Mouse (Mus musculus): ENCODE results near the gene Trpv5. TPM values are rescaled to one million over a fixed set of nuclear protein-coding genes. Genes with fewer than 3 reads are reported as not detected.
A peak's percentile ranks its signal among the peaks of the same experiment; 100 is the strongest.

The Trpv5 gene
- polyA plus RNA-seq, 1 experiment from 2014 or later = 0.11 TPM

- 74% methylated on average over 12 of the region's 12 CpGs for WGBS (ENCODE audit: insufficient replicate concordance)
- Histone ChIP-seq H3K36me3 (replicated peaks; ENCODE audit: insufficient read depth, low read length) (no peaks in the 10 kb centered on the region), H3K27me3 (ENCODE audit: insufficient read depth, low read length) (no peaks in the 10 kb centered on the region), H3K4me1 (ENCODE audit: insufficient read depth) (no peaks in the 10 kb centered on the region), H3K4me2 (ENCODE audit: low read depth, low read length) (no peak overlapping the region), H3K27ac (ENCODE audit: low read depth) (no peak overlapping the region), H3K4me3 (ENCODE audit: low read depth, low read length) (no peak overlapping the region), H3K9me3 (ENCODE audit: low read length) (no peaks in the 10 kb centered on the region), H3K9ac (replicated peaks) (no peak overlapping the region)
- DNase-seq (no peak), ATAC-seq (no peak)
- TF ChIP-seq CTCF (IDR thresholded peaks at IDR 0.05; ENCODE audit: low read depth) = no peak
- no peak for TF ChIP-seq EP300 (IDR thresholded peaks at IDR 0.05; ENCODE audit: low read depth)
Measured at GRCm38 (mm10) chr6:41621241-41621990, 59.2 kb downstream of the Trpv5 start.

- no peaks in the 10 kb centered on the region for H3K27me3 ChIP-seq (ENCODE audit: insufficient read depth, low read length)
- H3K4me2 ChIP-seq (ENCODE audit: low read depth, low read length) = no peak overlapping the region
- H3K36me3 ChIP-seq (replicated peaks; ENCODE audit: insufficient read depth, low read length) = no peaks in the 10 kb centered on the region
- H3K27ac ChIP-seq (ENCODE audit: low read depth) = no peak overlapping the region
- 85% methylated on average over 9 of the region's 9 CpGs for WGBS (ENCODE audit: insufficient replicate concordance)
- H3K4me3 ChIP-seq (ENCODE audit: low read depth, low read length) = no peak overlapping the region
- ATAC-seq (no peak), DNase-seq (no peak)
- no peaks in the 10 kb centered on the region for H3K4me1 ChIP-seq (ENCODE audit: insufficient read depth)
- no peak overlapping the region for H3K9ac ChIP-seq (replicated peaks)
- no peaks in the 10 kb centered on the region for H3K9me3 ChIP-seq (ENCODE audit: low read length)
- no peak for TF ChIP-seq EP300 (IDR thresholded peaks at IDR 0.05; ENCODE audit: low read depth)
- TF ChIP-seq CTCF (IDR thresholded peaks at IDR 0.05; ENCODE audit: low read depth) = no peak
Measured at GRCm38 (mm10) chr6:41620173-41620798, 60.3 kb downstream of the Trpv5 start.

DNA sequence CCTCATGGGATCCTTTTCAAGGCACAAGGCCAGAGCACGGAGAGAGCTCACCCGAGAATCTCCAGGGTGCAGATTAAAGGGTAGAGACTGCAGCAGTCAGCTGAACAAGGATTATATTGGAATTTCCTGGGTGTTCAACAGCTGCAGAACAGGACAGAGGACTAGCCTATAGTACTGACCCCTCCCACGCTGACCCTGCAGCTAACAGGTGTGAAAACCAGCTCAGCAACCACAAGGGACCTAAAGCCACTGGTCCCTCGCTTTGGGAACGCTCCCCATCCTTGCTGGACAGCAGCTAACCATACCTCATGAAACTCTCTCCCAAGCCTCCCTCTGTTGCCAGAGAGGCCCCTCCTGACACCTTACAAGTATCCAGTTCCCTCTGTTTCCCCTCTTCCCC lies 72.9 kb downstream of the Trpv5 start:
- ATAC-seq (no peak), DNase-seq (no peak)
- H3K9ac ChIP-seq (replicated peaks) = no peak overlapping the region
- TF ChIP-seq CTCF (IDR thresholded peaks at IDR 0.05; ENCODE audit: low read depth) = no peak
- no peak for TF ChIP-seq EP300 (IDR thresholded peaks at IDR 0.05; ENCODE audit: low read depth)
- H3K4me1 ChIP-seq (ENCODE audit: insufficient read depth) = 0 out of 2 replicates have a peak, but pooled peaks cover 6% of the 10 kb centered on the region
- no peak overlapping the region for H3K4me3 ChIP-seq (ENCODE audit: low read depth, low read length)
- no peak overlapping the region for H3K27ac ChIP-seq (ENCODE audit: low read depth)
- H3K27me3 ChIP-seq (ENCODE audit: insufficient read depth, low read length) = peaks cover 18% of the 10 kb centered on the region; the same call in 1 of the 2 replicates
- no peak overlapping the region for H3K4me2 ChIP-seq (ENCODE audit: low read depth, low read length)
- WGBS (ENCODE audit: insufficient replicate concordance) = 59% methylated on average over 5 of the region's 5 CpGs
- no peaks in the 10 kb centered on the region for H3K9me3 ChIP-seq (ENCODE audit: low read length)
- no peaks in the 10 kb centered on the region for H3K36me3 ChIP-seq (replicated peaks; ENCODE audit: insufficient read depth, low read length)

DNA sequence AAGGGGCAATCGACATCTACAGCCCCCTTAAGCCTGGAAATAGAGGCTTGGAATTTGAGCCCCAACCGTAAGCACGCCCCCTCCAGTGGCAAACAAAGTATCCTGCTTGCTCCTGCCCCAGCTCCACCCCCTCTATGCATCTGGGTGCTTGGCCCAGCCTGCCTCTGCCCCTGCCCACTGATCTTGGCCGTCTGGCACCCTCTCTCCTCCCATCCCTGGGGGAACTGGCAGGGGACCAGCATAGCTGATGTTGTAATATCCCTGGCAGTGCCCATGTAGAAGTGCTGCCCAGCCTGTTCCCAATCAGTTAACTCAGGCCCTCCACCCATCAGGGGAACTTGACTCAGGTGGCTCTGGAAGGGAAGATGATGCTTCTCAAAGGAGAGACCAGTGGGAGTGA lies 74.4 kb downstream of the Trpv5 start:
- Histone ChIP-seq H3K27ac (ENCODE audit: low read depth) (no peak overlapping the region), H3K4me3 (ENCODE audit: low read depth, low read length) (no peak overlapping the region), H3K4me2 (ENCODE audit: low read depth, low read length) (no peak overlapping the region), H3K27me3 (ENCODE audit: insufficient read depth, low read length) (peaks cover 18% of the 10 kb centered on the region; the same call in 1 of the 2 replicates), H3K9me3 (ENCODE audit: low read length) (no peaks in the 10 kb centered on the region), H3K9ac (replicated peaks) (no peak overlapping the region), H3K36me3 (replicated peaks; ENCODE audit: insufficient read depth, low read length) (no peaks in the 10 kb centered on the region), H3K4me1 (ENCODE audit: insufficient read depth) (0 out of 2 replicates have a peak, but pooled peaks cover 6% of the 10 kb centered on the region)
- no peak for DNase-seq
- 34% methylated on average over 4 of the region's 4 CpGs for WGBS (ENCODE audit: insufficient replicate concordance)
- no peak for ATAC-seq
- TF ChIP-seq EP300 (IDR thresholded peaks at IDR 0.05; ENCODE audit: low read depth) (no peak), CTCF (IDR thresholded peaks at IDR 0.05; ENCODE audit: low read depth) (no peak)

DNA sequence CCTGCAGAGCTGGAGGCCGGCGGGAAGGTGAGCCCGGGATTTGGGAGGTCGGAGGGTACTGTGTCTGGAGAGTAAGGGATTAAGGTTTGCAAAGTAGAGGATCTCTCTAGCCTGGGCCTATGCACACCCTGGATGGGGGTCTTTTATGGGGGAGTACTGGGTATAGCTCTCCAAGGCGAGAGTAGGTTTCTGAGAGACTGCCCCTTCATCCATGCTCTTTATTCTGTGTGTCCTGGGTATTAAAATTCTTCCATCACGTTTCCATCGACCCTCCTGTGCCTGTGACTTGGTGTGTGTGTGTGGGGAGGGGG lies 74.8 kb downstream of the Trpv5 start:
- H3K4me1 ChIP-seq (ENCODE audit: insufficient read depth) = 0 out of 2 replicates have a peak, but pooled peaks cover 6% of the 10 kb centered on the region
- H3K27ac ChIP-seq (ENCODE audit: low read depth) = no peak overlapping the region
- 7% methylated on average over 7 of the region's 7 CpGs for WGBS (ENCODE audit: insufficient replicate concordance)
- TF ChIP-seq EP300 (IDR thresholded peaks at IDR 0.05; ENCODE audit: low read depth) (no peak), CTCF (IDR thresholded peaks at IDR 0.05; ENCODE audit: low read depth) (no peak)
- ATAC-seq (peak; percentile 5; the same call in 1 of the 2 replicates), DNase-seq (no peak)
- H3K36me3 ChIP-seq (replicated peaks; ENCODE audit: insufficient read depth, low read length) = no peaks in the 10 kb centered on the region
- peaks cover 18% of the 10 kb centered on the region; the same call in 1 of the 2 replicates for H3K27me3 ChIP-seq (ENCODE audit: insufficient read depth, low read length)
- peak overlapping the region; percentile 93 for H3K4me2 ChIP-seq (ENCODE audit: low read depth, low read length)
- H3K9ac ChIP-seq (replicated peaks) = peak overlapping the region; percentile 62; the same call in 1 of the 2 replicates
- H3K4me3 ChIP-seq (ENCODE audit: low read depth, low read length) = peak overlapping the region; percentile 64
- H3K9me3 ChIP-seq (ENCODE audit: low read length) = no peaks in the 10 kb centered on the region

DNA sequence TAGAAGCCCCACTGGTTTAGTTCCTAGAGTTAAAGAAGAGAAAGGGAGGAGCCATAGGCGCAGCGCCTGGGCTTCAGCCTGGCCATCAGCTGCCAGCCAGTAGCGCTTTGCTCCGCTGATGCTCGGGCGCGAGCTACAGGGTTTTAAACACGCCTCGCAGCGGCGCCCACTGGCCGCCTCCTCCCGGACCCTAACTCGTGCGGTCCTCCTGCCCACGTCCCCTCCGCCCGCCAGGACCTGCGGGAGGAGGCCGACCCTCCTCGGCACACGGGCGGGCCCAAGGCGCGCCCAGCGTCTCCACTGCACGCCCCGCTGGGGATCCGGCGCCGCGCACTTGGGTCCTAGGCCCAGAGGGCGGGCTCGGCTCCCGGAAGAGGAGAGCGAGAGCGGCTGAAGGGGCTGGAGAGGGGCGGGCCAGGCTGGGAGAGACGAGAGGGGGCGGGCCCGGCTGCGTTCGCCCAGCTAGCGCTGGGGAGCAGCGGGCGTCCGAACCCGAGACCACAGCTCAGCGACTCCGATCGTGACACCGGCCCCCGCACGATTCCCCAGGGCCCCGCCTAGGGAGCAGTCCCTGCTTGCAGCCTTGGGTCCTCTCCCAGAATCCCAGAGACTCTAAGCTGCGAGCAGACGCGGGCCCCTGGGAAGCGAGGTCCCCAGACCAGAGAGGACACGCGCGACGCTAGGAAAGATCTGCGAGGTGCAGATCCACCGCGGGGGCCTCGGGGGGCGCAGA lies 75.3 kb downstream of the Trpv5 start, which contains the start of gene Ephb6:
Gene Ephb6, plus strand, starts transcription at position 422 of the 733 bp plus-strand sequence.
- peak; percentile 87 for ATAC-seq
- peak within 1 kb of the TSS; percentile 62; the same call in 1 of the 2 replicates for H3K9ac ChIP-seq (replicated peaks)
- peak; percentile 70 for DNase-seq
- H3K36me3 ChIP-seq (replicated peaks; ENCODE audit: insufficient read depth, low read length) = no peaks in the 10 kb centered on the region
- 0 out of 2 replicates have a peak, but pooled peaks cover 6% of the 10 kb centered on the region for H3K4me1 ChIP-seq (ENCODE audit: insufficient read depth)
- H3K4me3 ChIP-seq (ENCODE audit: low read depth, low read length) = peak within 1 kb of the TSS; percentile 64
- peak within 1 kb of the TSS; percentile 93 for H3K4me2 ChIP-seq (ENCODE audit: low read depth, low read length)
- H3K27ac ChIP-seq (ENCODE audit: low read depth) = no peak within 1 kb of the TSS
- no peaks in the 10 kb centered on the region for H3K9me3 ChIP-seq (ENCODE audit: low read length)
- H3K27me3 ChIP-seq (ENCODE audit: insufficient read depth, low read length) = peaks cover 18% of the 10 kb centered on the region; the same call in 1 of the 2 replicates
- TF ChIP-seq CTCF (IDR thresholded peaks at IDR 0.05; ENCODE audit: low read depth) = no peak
- no peak for TF ChIP-seq EP300 (IDR thresholded peaks at IDR 0.05; ENCODE audit: low read depth)
- under 1% methylated on average over 54 of the region's 68 CpGs for WGBS (ENCODE audit: insufficient replicate concordance)
